Mouse (Mus musculus) regulatory T cell (primary cell): ENCODE data around the gene Pole2.

Experiments
- in situ Hi-C: fragments of 300-600 bp; cut with MboI, MseI; formaldehyde crosslinking; loops from one replicate; pipeline ENCODE4 v1.15.1; 2025; ENCODE audit warnings: high pct_unique_total_duplicates

The Pole2 gene

DNA sequence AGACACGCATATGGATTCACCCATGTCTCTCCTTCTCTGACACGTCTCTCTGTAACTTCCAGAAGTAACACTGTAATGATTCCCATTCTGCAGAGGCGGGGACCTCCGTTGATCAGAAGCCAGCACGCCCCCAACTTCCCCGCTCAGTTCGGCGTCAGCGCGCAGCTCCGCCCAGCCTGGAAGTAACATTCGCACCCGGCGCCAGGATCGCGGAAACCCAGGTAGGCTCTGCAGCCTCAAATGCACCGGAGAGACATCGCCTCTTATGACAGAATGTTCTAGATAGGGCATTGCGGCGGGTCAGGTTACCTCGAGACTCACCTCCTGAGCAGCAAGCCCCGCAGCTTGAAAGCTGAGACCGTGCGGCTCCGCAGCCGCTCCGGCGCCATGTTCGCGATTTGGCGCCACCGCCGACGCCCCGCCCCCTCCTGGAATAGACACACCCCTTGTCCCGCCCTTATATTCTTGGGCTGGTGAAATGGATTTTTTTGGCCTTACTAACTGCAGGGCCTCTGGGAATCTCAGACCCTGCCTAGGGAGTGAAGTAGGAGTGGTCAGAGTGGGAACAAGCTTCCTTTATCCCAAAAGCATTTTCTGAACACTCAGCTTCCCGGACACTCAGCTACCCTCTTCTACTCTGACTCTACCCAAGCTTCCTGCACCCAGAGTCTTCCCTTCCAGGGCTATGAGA is at the start of gene Pole2:
TSS of gene Pole2 (minus strand) at position 420 of the 691 bp plus-strand sequence.
- in situ Hi-C loops = no loop called here

GRCm38 (mm10) chr12:69268956-69269355 is 41.0 kb upstream of the Pole2 start:
- in situ Hi-C loops = no loop called here

DNA sequence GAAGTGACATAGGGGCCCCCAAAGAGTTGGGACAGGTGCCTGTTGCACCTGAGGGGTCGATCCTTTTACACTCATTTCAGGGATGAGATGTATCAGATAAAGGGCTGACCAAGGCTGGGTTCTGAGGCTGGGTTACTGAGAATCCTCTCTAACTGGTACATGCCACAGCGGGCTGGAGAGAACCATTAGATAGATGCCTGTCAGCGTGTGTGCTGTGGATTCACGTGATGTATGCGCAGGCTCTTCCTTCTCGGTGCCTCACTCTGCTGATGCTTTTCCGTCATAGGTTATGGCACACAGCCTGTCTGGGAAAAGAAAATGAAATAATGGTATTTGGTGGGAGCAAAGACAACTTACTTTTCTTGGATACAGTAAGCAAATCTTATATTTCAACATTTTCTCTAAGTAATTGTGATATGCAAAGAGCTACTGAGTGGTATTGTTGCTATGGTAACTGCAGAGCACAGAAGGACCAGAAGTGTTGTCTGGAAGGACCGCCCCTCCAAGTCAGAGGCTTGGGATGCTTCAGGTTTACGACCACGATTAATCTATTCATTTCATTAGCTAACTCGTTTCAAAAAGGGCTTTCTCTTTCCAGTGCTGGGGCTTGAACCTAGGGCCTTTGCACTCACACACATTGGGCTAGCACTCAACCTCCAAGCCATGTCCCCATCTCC is 40.1 kb upstream of the Pole2 start:
- in situ Hi-C loops = no loop called here

GRCm38 (mm10) chr12:69265031-69265430 is 37.0 kb upstream of the Pole2 start:
- in situ Hi-C loops = no loop called here

- in situ Hi-C loops = no loop called here
Measured at GRCm38 (mm10) chr12:69262251-69262650, 34.3 kb upstream of the Pole2 start.

DNA sequence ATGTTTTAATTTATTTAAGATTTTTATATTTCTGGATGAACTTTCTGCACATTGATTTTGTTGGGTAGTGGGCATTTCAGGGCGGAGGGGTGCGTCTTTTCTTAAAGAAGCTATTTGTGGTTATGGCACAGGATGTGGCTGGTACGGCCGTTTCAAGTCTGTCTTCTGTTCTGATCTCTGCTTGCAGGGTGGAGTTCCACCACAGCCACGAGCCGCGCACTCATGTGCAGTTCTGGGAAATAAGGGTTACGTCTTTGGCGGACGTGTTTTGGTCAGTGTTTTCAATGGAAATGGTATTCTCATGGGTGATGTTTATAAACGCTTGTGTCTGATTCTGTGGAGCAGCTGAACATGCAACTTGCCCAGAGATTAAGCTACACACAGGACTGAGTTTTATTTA is 29.8 kb upstream of the Pole2 start:
- in situ Hi-C loops = no loop called here

DNA sequence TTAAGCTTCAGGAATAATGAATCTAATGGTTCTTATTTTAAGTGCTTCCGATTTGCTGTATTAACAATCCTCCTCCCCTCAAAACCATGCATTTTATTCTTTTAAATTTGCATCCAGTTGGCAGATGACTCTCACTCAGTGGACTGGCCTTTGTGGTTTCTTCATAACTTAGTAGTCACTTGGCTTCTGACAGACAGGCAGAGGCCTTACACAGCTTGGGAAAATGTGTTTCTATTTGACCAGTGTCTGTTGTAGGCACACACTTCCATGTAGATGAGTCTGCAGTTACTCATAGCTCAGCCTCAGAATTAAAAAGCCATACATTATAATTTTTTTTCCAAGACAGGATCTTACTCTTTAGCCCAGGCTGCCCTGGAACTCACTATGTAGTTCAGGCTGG is 25.8 kb upstream of the Pole2 start:
- in situ Hi-C loops = loop anchor here (5.0 kb wide), 1 partner anchor 33 kb away; no protein-coding TSS in a partner anchor

- in situ Hi-C loops = loop anchor here (5.0 kb wide), 1 partner anchor 37 kb away; no protein-coding TSS in a partner anchor
Measured at GRCm38 (mm10) chr12:69250756-69251155, 22.8 kb upstream of the Pole2 start.

- in situ Hi-C loops = loop anchor here (5.0 kb wide), 1 partner anchor 38 kb away; no protein-coding TSS in a partner anchor
Measured at GRCm38 (mm10) chr12:69249766-69250165, 21.8 kb upstream of the Pole2 start.

DNA sequence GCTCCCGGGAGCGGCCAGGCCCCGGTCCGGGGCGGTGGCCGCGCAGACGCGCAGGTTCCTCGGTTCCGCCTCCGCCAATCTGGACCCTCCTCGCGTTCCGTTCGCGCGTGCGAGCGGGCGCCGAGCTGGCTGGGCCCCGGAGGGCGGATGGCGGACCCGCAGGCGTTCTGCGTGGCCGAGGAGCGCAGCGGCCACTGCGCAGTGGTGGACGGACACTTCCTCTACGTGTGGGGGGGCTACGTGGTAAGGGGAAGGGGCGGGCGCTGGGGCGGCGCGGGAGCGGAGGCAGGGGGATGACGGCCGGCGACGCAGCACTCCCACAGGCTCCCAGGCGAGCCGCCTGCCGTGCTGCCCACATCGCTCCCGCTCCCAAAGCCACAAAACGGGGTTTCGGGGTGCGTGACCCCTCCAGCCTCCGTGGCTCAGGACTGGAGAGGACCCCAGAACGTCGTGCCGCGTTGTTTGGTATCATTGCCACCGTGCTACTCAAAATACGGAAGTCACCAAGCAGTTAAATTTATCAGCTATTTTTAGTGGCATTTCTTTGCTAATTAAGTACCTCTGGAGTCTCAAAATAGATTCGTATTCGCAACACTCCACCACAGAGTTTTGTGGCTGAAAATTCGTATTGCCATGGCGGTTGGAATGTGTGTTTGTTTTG is 13.9 kb upstream of the Pole2 start:
- in situ Hi-C loops = no loop called here

DNA sequence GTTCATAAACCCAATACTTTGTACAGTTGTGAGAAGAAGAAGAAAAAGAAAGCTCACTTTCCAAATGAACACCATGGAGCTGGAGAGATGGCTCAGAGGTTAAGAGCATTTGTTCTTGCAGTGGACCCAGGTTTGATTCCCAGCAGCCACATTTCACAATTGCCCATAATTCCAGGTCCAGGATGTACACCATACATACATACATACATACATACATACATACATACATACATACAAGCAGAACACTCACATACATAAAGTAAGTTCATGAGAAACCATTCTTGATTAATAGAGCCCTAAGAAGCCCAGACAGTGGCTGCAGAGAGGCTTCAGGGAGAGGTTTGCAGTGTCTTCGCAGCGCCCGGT is 13.4 kb upstream of the Pole2 start:
- in situ Hi-C loops = no loop called here

GRCm38 (mm10) chr12:69240876-69241275 is 12.9 kb upstream of the Pole2 start, which contains the start of gene Klhdc1:
Gene Klhdc1, plus strand, starts transcription at chr12:69241176.
- in situ Hi-C loops = no loop called here

GRCm38 (mm10) chr12:69238284-69238683 is 10.3 kb upstream of the Pole2 start:
- in situ Hi-C loops = loop anchor here (10.0 kb wide), 1 partner anchor 47 kb away; no protein-coding TSS in a partner anchor

DNA sequence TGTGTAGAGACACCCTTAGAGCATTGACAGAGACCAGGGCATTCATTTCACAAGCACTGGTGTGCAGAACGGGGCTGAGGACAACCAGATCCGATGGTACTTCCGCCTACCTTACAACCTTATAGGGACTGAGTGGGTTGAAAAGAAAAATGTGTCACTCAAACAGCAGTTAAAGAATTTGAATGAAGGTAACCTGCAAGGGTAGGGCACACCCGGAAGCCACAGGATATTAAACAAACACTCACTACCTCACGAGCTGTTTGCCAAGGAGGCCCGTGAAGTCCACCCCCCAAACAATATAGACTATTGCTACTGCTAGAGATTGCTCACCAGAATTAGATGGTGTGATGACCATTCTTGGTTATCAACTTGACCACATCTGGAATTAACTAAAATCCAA is 7.8 kb upstream of the Pole2 start:
- in situ Hi-C loops = loop anchor here (10.0 kb wide), 1 partner anchor 49 kb away; no protein-coding TSS in a partner anchor

- in situ Hi-C loops = no loop called here
Measured at GRCm38 (mm10) chr12:69229251-69229650, 1.3 kb upstream of the Pole2 start.

GRCm38 (mm10) chr12:69220613-69221277 is 7.2 kb downstream of the Pole2 start:
- in situ Hi-C loops = no loop called here

DNA sequence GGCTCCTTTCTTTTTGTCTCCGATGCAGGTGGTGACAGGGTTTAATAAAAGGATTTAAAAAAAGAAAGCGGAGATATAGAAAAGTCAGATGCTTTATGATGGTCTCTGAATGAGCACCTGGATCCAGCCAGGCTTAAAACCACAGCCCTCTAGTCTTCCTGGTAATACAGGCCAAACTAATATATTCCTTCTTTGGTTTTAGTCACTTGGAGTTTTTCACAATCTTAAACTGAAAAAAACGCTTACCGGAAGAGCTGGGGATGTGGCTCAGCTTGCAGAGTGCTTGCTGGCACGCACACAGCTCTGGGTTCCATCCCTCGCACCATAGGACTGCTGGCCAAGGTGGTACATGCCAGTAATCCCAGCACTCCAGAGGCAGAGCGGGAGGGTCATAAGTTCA is 11.4 kb downstream of the Pole2 start:
- in situ Hi-C loops = loop anchor here (10.0 kb wide), 1 partner anchor 88 kb away; no protein-coding TSS in a partner anchor

DNA sequence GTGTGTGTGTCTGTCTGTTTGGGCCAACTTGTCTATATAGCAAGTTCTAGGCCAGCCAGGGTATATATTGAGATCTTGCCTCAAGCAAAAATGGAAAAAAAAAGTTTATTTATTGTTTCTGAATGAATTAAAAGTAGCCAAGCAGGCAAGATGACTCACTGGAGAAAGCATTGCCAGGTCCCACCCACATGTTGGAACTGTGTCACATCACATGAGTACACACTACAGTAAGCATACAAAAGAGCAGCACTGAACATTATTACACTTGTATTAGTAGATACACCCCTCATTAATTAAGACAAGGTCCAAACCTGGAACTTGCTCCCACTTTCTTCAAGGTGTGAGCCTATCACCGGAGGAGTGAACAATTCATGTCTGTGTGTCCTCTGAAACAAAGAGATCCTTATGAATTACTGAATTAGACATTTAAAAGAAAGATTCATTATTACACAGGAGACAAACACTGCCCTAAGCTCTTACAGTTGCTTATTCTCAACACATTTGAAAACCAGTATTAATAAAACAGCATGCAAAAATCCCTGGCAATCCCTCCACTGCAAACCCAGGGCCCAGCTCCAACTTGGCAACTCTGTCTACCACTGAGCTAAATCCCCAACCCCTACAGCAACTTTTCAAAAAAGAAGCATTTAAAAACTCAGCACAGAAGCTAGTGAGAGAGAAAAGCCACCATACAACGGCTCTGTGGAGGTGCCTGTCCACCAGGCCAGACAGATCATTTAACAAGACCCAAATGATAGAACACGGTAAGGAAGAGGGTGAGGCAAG is 12.8 kb downstream of the Pole2 start:
- in situ Hi-C loops = loop anchor here (10.0 kb wide), 1 partner anchor 90 kb away; no protein-coding TSS in a partner anchor

DNA sequence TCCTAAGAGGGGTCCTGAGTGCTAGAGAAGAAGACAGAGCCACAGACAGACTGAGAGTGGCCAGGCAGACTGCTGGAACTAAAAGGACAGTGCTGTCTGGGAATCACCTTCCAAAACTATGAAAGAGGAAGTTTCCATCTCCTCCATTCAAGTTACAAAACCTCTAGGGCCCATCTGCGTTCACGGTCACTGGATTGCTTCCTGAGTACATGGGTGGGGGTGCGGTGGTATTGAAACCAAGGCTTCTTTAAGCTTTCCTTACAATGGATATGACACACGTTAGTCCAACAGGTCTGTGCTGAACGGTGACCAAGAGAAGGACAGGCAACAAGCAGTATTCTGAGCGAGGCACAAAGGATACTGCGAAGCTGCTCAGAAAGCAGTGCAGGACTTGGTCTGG is 13.6 kb downstream of the Pole2 start:
- in situ Hi-C loops = loop anchor here (10.0 kb wide), 1 partner anchor 90 kb away; no protein-coding TSS in a partner anchor

- in situ Hi-C loops = loop anchor here (10.0 kb wide), 1 partner anchor 92 kb away; no protein-coding TSS in a partner anchor
Measured at GRCm38 (mm10) chr12:69213186-69213777, 14.7 kb downstream of the Pole2 start.
